Mouse (Mus musculus) forebrain, embryonic 16.5 days (tissue): ENCODE results near the gene Lhx2. TPM values are rescaled to one million over a fixed set of nuclear protein-coding genes. Genes with fewer than 3 reads are reported as not detected.

Source experiments
- ATAC-seq: fragments of 200-750 bp; cut with Nextera tagmentation; 2 replicates; pipeline ENCODE4 v1.8.0; 2017; ENCODE audit warnings: mild to moderate bottlenecking, moderate library complexity
- H3K27ac ChIP-seq: fragments of 300-500 bp; sonication (generic); 2 replicates; pipeline ENCODE4 v1.5.1; 2014; ENCODE audit warnings: low read length, control low read depth
- H3K27me3 ChIP-seq: fragments of 300-500 bp; sonication (generic); replicated peaks from 2 replicates; pipeline ENCODE4 v1.6.1; 2014; ENCODE audit warnings: low read length; ENCODE audit not compliant: control insufficient read depth, insufficient read depth
- H3K36me3 ChIP-seq: fragments of 300-500 bp; sonication (generic); 2 replicates; pipeline ENCODE4 v1.6.1; 2014; ENCODE audit not compliant: control insufficient read depth, insufficient read depth
- H3K4me1 ChIP-seq: fragments of 300-500 bp; sonication (generic); replicated peaks from 2 replicates; pipeline ENCODE4 v1.6.1; 2014; ENCODE audit warnings: low read length; ENCODE audit not compliant: control insufficient read depth, insufficient read depth
- H3K4me2 ChIP-seq: fragments of 300-500 bp; sonication (generic); 2 replicates; pipeline ENCODE4 v1.6.1; 2014; ENCODE audit warnings: mild to moderate bottlenecking, low read length, control low read depth
- H3K4me3 ChIP-seq: fragments of 300-500 bp; sonication (generic); replicated peaks from 2 replicates; pipeline ENCODE4 v1.5.1; 2014; ENCODE audit warnings: mild to moderate bottlenecking, low read length, control low read depth
- H3K9ac ChIP-seq: fragments of 300-500 bp; sonication (generic); replicated peaks from 2 replicates; pipeline ENCODE4 v1.6.1; 2014; ENCODE audit warnings: low read depth, low read length, control low read depth
- H3K9me3 ChIP-seq: fragments of 300-500 bp; sonication (generic); 2 replicates; pipeline ENCODE4 v1.6.1; 2016; ENCODE audit warnings: low read length; ENCODE audit not compliant: control insufficient read depth
- WGBS: fragments of 180-500 bp; shearing (Covaris S2); extraction: QIAGEN DNeasy Blood & Tissue Kit; methylation state at CpG from one replicate; pipeline ENCODE4 v1.1.7; 2014; 5-methylcytosine and 5-hydroxymethylcytosine counted together
- polyA plus RNA-seq: library from polyadenylated mRNA; unstranded; fragments of >200 nt; fragmentation: Nextera tagmentation; extraction: Ambion mirVana; gene quantifications from 2 replicates; pipeline ENCODE4 v1.2.1, GENCODE M21; 2015

Lhx2 gene
- polyA plus RNA-seq = 69.7 and 90.4 TPM in 2 replicates

GRCm38 (mm10) chr2:38338990-38339909 lies at the start of gene Lhx2:
Lhx2 (plus strand) TSS chr2:38339281.
- peaks cover 16% of the 10 kb centered on the region for H3K27me3 ChIP-seq
- H3K9ac ChIP-seq = peak within 1 kb of the TSS; percentile 94
- H3K27ac ChIP-seq = peak within 1 kb of the TSS; percentile 96
- peak; percentile 68 for ATAC-seq
- H3K4me3 ChIP-seq = peak within 1 kb of the TSS; percentile 71
- no peaks in the 10 kb centered on the region for H3K36me3 ChIP-seq
- peaks cover 23% of the 10 kb centered on the region for H3K4me1 ChIP-seq
- no peaks in the 10 kb centered on the region for H3K9me3 ChIP-seq
- WGBS = under 1% methylated on average over 63 of the region's 92 CpGs
- peak within 1 kb of the TSS; percentile 83 for H3K4me2 ChIP-seq

- H3K27me3 ChIP-seq = no peaks in the 10 kb centered on the region
- no peak for ATAC-seq
- H3K4me3 ChIP-seq = no peak overlapping the region
- no peaks in the 10 kb centered on the region for H3K9me3 ChIP-seq
- WGBS = 93% methylated on average over 1 of the region's 1 CpGs
- H3K4me1 ChIP-seq = peaks cover 4% of the 10 kb centered on the region
- H3K36me3 ChIP-seq = no peaks in the 10 kb centered on the region
- no peak overlapping the region for H3K27ac ChIP-seq
- H3K9ac ChIP-seq = no peak overlapping the region
- no peak overlapping the region for H3K4me2 ChIP-seq
These were observed 47.6 kb upstream of the Lhx2 start for GRCm38 (mm10) chr2:38291526-38291925.

GRCm38 (mm10) chr2:38295939-38296338 lies 43.1 kb upstream of the Lhx2 start:
- no peaks in the 10 kb centered on the region for H3K27me3 ChIP-seq
- H3K4me3 ChIP-seq = no peak overlapping the region
- H3K9me3 ChIP-seq = no peaks in the 10 kb centered on the region
- H3K9ac ChIP-seq = no peak overlapping the region
- no peak overlapping the region for H3K4me2 ChIP-seq
- no peaks in the 10 kb centered on the region for H3K4me1 ChIP-seq
- no peak overlapping the region for H3K27ac ChIP-seq
- no peaks in the 10 kb centered on the region for H3K36me3 ChIP-seq
- WGBS = 90% methylated on average over 4 of the region's 4 CpGs
- ATAC-seq = no peak

- H3K9ac ChIP-seq = no peak overlapping the region
- no peak overlapping the region for H3K4me2 ChIP-seq
- 87% methylated on average over 2 of the region's 2 CpGs for WGBS
- no peaks in the 10 kb centered on the region for H3K4me1 ChIP-seq
- no peak overlapping the region for H3K27ac ChIP-seq
- H3K9me3 ChIP-seq = no peaks in the 10 kb centered on the region
- ATAC-seq = no peak
- no peaks in the 10 kb centered on the region for H3K27me3 ChIP-seq
- no peaks in the 10 kb centered on the region for H3K36me3 ChIP-seq
- H3K4me3 ChIP-seq = no peak overlapping the region
These were observed 38.1 kb upstream of the Lhx2 start for GRCm38 (mm10) chr2:38300941-38301340.

GRCm38 (mm10) chr2:38305152-38305551 lies 33.9 kb upstream of the Lhx2 start:
- Histone ChIP-seq H3K4me2 (no peak overlapping the region), H3K27ac (no peak overlapping the region), H3K9me3 (no peaks in the 10 kb centered on the region), H3K9ac (no peak overlapping the region), H3K36me3 (no peaks in the 10 kb centered on the region), H3K4me3 (no peak overlapping the region), H3K27me3 (no peaks in the 10 kb centered on the region), H3K4me1 (no peaks in the 10 kb centered on the region)
- ATAC-seq = no peak
- 97% methylated on average over 1 of the region's 1 CpGs for WGBS

- ATAC-seq = no peak
- H3K27me3 ChIP-seq = no peaks in the 10 kb centered on the region
- H3K9ac ChIP-seq = no peak overlapping the region
- no peak overlapping the region for H3K4me2 ChIP-seq
- no peaks in the 10 kb centered on the region for H3K4me1 ChIP-seq
- no peak overlapping the region for H3K4me3 ChIP-seq
- 44% methylated on average over 3 of the region's 3 CpGs for WGBS
- no peaks in the 10 kb centered on the region for H3K9me3 ChIP-seq
- no peak overlapping the region for H3K27ac ChIP-seq
- no peaks in the 10 kb centered on the region for H3K36me3 ChIP-seq
These were observed 26.2 kb upstream of the Lhx2 start for GRCm38 (mm10) chr2:38312921-38313320.

- Histone ChIP-seq H3K4me1 (no peaks in the 10 kb centered on the region), H3K27me3 (no peaks in the 10 kb centered on the region), H3K36me3 (no peaks in the 10 kb centered on the region), H3K27ac (no peak overlapping the region), H3K9me3 (no peaks in the 10 kb centered on the region), H3K4me2 (no peak overlapping the region), H3K4me3 (no peak overlapping the region), H3K9ac (no peak overlapping the region)
- 54% methylated on average over 3 of the region's 3 CpGs for WGBS
- ATAC-seq = no peak
These were observed 25.7 kb upstream of the Lhx2 start for GRCm38 (mm10) chr2:38313399-38313798.

GRCm38 (mm10) chr2:38319086-38319485 lies 20.0 kb upstream of the Lhx2 start:
- no peaks in the 10 kb centered on the region for H3K36me3 ChIP-seq
- ATAC-seq = no peak
- 74% methylated on average over 11 of the region's 11 CpGs for WGBS
- no peak overlapping the region for H3K4me2 ChIP-seq
- H3K27me3 ChIP-seq = no peaks in the 10 kb centered on the region; the same call in 1 of the 2 replicates
- H3K4me3 ChIP-seq = no peak overlapping the region
- no peak overlapping the region for H3K27ac ChIP-seq
- H3K4me1 ChIP-seq = no peaks in the 10 kb centered on the region
- no peak overlapping the region for H3K9ac ChIP-seq
- no peaks in the 10 kb centered on the region for H3K9me3 ChIP-seq

GRCm38 (mm10) chr2:38320911-38321310 lies 18.2 kb upstream of the Lhx2 start:
- Histone ChIP-seq H3K4me2 (no peak overlapping the region), H3K36me3 (no peaks in the 10 kb centered on the region), H3K9me3 (no peaks in the 10 kb centered on the region), H3K4me3 (no peak overlapping the region), H3K27ac (no peak overlapping the region), H3K4me1 (no peaks in the 10 kb centered on the region), H3K27me3 (no peaks in the 10 kb centered on the region; the same call in 1 of the 2 replicates), H3K9ac (no peak overlapping the region)
- ATAC-seq = no peak
- WGBS = 58% methylated on average over 4 of the region's 4 CpGs
